8 mouse cellular contexts compared by ENCODE assay signal in genomic region chr5:36397837-36398282, GRCm38 (mm10). TPM values are rescaled to one million over a fixed set of nuclear protein-coding genes. Genes with fewer than 3 reads are reported as not detected.
DNase-seq lines count a peak whose midpoint lies in the region; ATAC-seq and TF ChIP-seq lines count a peak whose summit lies in the region.

Gene Sorcs2, minus strand, starts transcription at chr5:36398139.

- peak; percentile 89 to 91 for DNase-seq in heart, postnatal 10 days
- peak; percentile 92 to 94 for DNase-seq in kidney, postnatal 4 days

- TF ChIP-seq POLR2A in testis, adult 2 months (IDR thresholded peaks at IDR 0.05; ENCODE audit: control insufficient read depth, low read depth, low read length) = no peak

- ATAC-seq in CD4-positive, CD25-positive, alpha-beta regulatory T cell, adult 4 months = peak; percentile 86
- peak; percentile 67 for ATAC-seq in cerebellum, adult (ENCODE audit: insufficient number of reproducible peaks, low FRiP score, low TSS enrichment)
- peak; percentile 92 for ATAC-seq in forebrain, embryonic 15.5 days (replicated peaks)
- ATAC-seq in liver, embryonic 16.5 days (ENCODE audit: low read depth) = peak; percentile 53
- ATAC-seq in neural tube, embryonic 14.5 days (ENCODE audit: low read depth) = peak; percentile 91

- no peak within 1 kb of the TSS for H3K27ac ChIP-seq in forebrain, embryonic 15.5 days (replicated peaks)
- H3K27ac ChIP-seq in liver, embryonic 16.5 days (ENCODE audit: low read length) = no peak within 1 kb of the TSS
- H3K27ac ChIP-seq in neural tube, embryonic 14.5 days (ENCODE audit: low read depth, low read length) = no peak within 1 kb of the TSS
- H3K27ac ChIP-seq in testis, adult 2 months (ENCODE audit: control insufficient read depth, insufficient read depth, low read depth, low read length) = no peak within 1 kb of the TSS

- intact Hi-C loops in heart, postnatal 10 days (cut with DNase I) = loop anchor here (1.0 to 10.0 kb wide), 6 partner anchors 75 to 513 kb away; no protein-coding TSS in a partner anchor

- peak within 1 kb of the TSS; percentile 89 for H3K9ac ChIP-seq in forebrain, embryonic 15.5 days (replicated peaks)
- peak within 1 kb of the TSS; percentile 36; the same call in 1 of the 2 replicates for H3K9ac ChIP-seq in liver, embryonic 16.5 days (ENCODE audit: low read depth, low read length)
- peak within 1 kb of the TSS; percentile 81 for H3K9ac ChIP-seq in neural tube, embryonic 14.5 days (replicated peaks; ENCODE audit: low read depth, low read length)

- TF ChIP-seq CTCF in testis, adult 2 months (IDR thresholded peaks at IDR 0.05; ENCODE audit: control insufficient read depth, insufficient read depth, insufficient replicate concordance, low read depth, low read length) = peak; percentile 61; the same call in 1 of the 2 replicates

- no peaks in the 10 kb centered on the region; the same call in 1 of the 2 replicates for H3K27me3 ChIP-seq in forebrain, embryonic 15.5 days
- H3K27me3 ChIP-seq in liver, embryonic 16.5 days (ENCODE audit: control insufficient read depth, insufficient read depth, low read depth, low read length) = peaks cover 17% of the 10 kb centered on the region
- H3K27me3 ChIP-seq in neural tube, embryonic 14.5 days (ENCODE audit: control insufficient read depth, insufficient read depth, low read length) = peaks cover 3% of the 10 kb centered on the region; the same call in 1 of the 2 replicates
- H3K27me3 ChIP-seq in testis, adult 2 months (ENCODE audit: control insufficient read depth, insufficient read depth, low read length) = no peaks in the 10 kb centered on the region

- under 1% methylated on average over 41 of the region's 45 CpGs for WGBS in forebrain, embryonic 15.5 days
- WGBS in liver, embryonic 16.5 days (ENCODE audit: insufficient replicate concordance) = under 1% methylated on average over 42 of the region's 45 CpGs
- under 1% methylated on average over 33 of the region's 45 CpGs for WGBS in neural tube, embryonic 14.5 days

- H3K4me2 ChIP-seq in forebrain, embryonic 15.5 days (replicated peaks) = peak within 1 kb of the TSS; percentile 100
- H3K4me2 ChIP-seq in liver, embryonic 16.5 days (ENCODE audit: low read depth, low read length) = peak within 1 kb of the TSS; percentile 71
- peak within 1 kb of the TSS; percentile 100 for H3K4me2 ChIP-seq in neural tube, embryonic 14.5 days (ENCODE audit: low read depth, low read length)

- peak within 1 kb of the TSS; percentile 80 for H3K4me3 ChIP-seq in forebrain, embryonic 15.5 days
- H3K4me3 ChIP-seq in liver, embryonic 16.5 days (ENCODE audit: low read depth, low read length) = peak within 1 kb of the TSS; percentile 57
- peak within 1 kb of the TSS; percentile 83 for H3K4me3 ChIP-seq in neural tube, embryonic 14.5 days (ENCODE audit: low read depth, low read length)
- peak within 1 kb of the TSS; percentile 54 for H3K4me3 ChIP-seq in testis, adult 2 months (ENCODE audit: control insufficient read depth, low read depth, low read length)

- H3K36me3 ChIP-seq in forebrain, embryonic 15.5 days = no peaks in the 10 kb centered on the region
- H3K36me3 ChIP-seq in liver, embryonic 16.5 days (ENCODE audit: control insufficient read depth, insufficient read depth) = no peaks in the 10 kb centered on the region
- no peaks in the 10 kb centered on the region for H3K36me3 ChIP-seq in neural tube, embryonic 14.5 days (ENCODE audit: control insufficient read depth, insufficient read depth, low read length)
- no peaks in the 10 kb centered on the region for H3K36me3 ChIP-seq in testis, adult 2 months (ENCODE audit: control insufficient read depth, insufficient read depth, low read length)

- H3K4me1 ChIP-seq in forebrain, embryonic 15.5 days = peaks cover 34% of the 10 kb centered on the region
- H3K4me1 ChIP-seq in liver, embryonic 16.5 days (ENCODE audit: control insufficient read depth, low read depth, low read length) = no peaks in the 10 kb centered on the region
- H3K4me1 ChIP-seq in neural tube, embryonic 14.5 days (ENCODE audit: control insufficient read depth, insufficient read depth, low read length) = peaks cover 4% of the 10 kb centered on the region; the same call in 1 of the 2 replicates
- H3K4me1 ChIP-seq in testis, adult 2 months (ENCODE audit: control insufficient read depth, insufficient read depth, low read length) = peaks cover 19% of the 10 kb centered on the region

- H3K9me3 ChIP-seq in forebrain, embryonic 15.5 days = no peaks in the 10 kb centered on the region
- H3K9me3 ChIP-seq in liver, embryonic 16.5 days (replicated peaks; ENCODE audit: control insufficient read depth, low read length) = no peaks in the 10 kb centered on the region
- H3K9me3 ChIP-seq in neural tube, embryonic 14.5 days (ENCODE audit: control insufficient read depth, low read length) = no peaks in the 10 kb centered on the region

RNA-seq across cellular contexts. Expression of gene Sorcs2, which starts in this region (rescaled TPM):
- 1 to 10 TPM; 4.5 to 4.7 TPM for polyA plus RNA-seq in CD4-positive, CD25-positive, alpha-beta regulatory T cell, adult 4 months (2017; shearing (Covaris generic))
- 7.3 and 7.9 TPM in 2 replicates for polyA plus RNA-seq in forebrain, embryonic 15.5 days (2015; fragmentation: Nextera tagmentation; extraction: Ambion mirVana)
- total RNA-seq in heart, postnatal 10 days (2021) = 10 to 100 TPM; 12.2 to 12.5 TPM
- 0.76 and 0.99 TPM in 2 replicates for polyA plus RNA-seq in liver, embryonic 16.5 days (2015; fragmentation: Nextera tagmentation; extraction: Ambion mirVana)
- polyA plus RNA-seq in neural tube, embryonic 14.5 days (2014; fragmentation: Nextera tagmentation; extraction: Ambion mirVana) = 11.1 and 12.6 TPM in 2 replicates
- polyA plus RNA-seq in testis, adult 2 months (2012; rRNA removed) = 13.8 and 14.1 TPM in 2 replicates

Comparison
In these comparisons a context has a peak if more than half of its experiments do, and no peak if none do; other contexts are left out.
1. Peak in ATAC-seq, H3K4me3 ChIP-seq, H3K9ac ChIP-seq and H3K4me2 ChIP-seq in liver, embryonic 16.5 days; RNA of the gene not detected or under 1 TPM.
2. H3K9ac ChIP-seq: peak in every context shown above with its lines; median percentile 89 in forebrain, embryonic 15.5 days; 81 in neural tube, embryonic 14.5 days; 36 in liver, embryonic 16.5 days.